Mouse (Mus musculus) left cerebral cortex, adult 2 months (tissue): Measurements from ENCODE around the gene Aldh8a1. TPM values are rescaled to one million over a fixed set of nuclear protein-coding genes. Genes with fewer than 3 reads are reported as not detected.

Experiments
- DNase-seq, 2 experiments: peaks; one replicate each; pipeline ENCODE4 v3.0.0; 2021 to 2022; ENCODE audit warnings: low spot score in 2 of 2, mixed read lengths in 1 of 2; ENCODE audit errors: extremely low spot score in 1 of 2
- H3K27ac ChIP-seq: fragments of 200-600 bp; 2 replicates; pipeline ENCODE4 v1.8.1; 2022
- H3K4me3 ChIP-seq: fragments of 200-600 bp; 2 replicates; pipeline ENCODE4 v1.8.1; 2022
- CTCF ChIP-seq: fragments of 200-600 bp; IDR thresholded peaks from 2 replicates; pipeline ENCODE4 v1.8.1; 2022; ENCODE audit warnings: antibody characterized with exemption, mild to moderate bottlenecking, moderate library complexity
- intact Hi-C: fragments of 180-260 bp; cut with DNase I; formaldehyde crosslinking; loops from one replicate; pipeline ENCODE4 v1.15.1; 2025
- long read RNA-seq, 2 experiments: library from polyadenylated mRNA; stranded (forward); transcript quantifications; one replicate each; pipeline ENCODE4 v2.0.0; 2021; ENCODE audit warnings: borderline mapping rate in 2 of 2
- total RNA-seq, 2 experiments: library from RNA; stranded (reverse); gene quantifications; 2 replicates each; pipeline ENCODE4 v1.2.3; 2021

The Aldh8a1 gene
- under 1 TPM; 0.14 to 0.40 TPM for total RNA-seq
- long read RNA-seq, experiment 1 = 0 reads
- long read RNA-seq, experiment 2 = 0 reads

GRCm38 (mm10) chr10:21376682-21377473 lies at the start of gene Aldh8a1:
Gene Aldh8a1 (plus strand): TSS chr10:21377291.
- no peak for TF ChIP-seq CTCF
- no peak for DNase-seq
- intact Hi-C loops = no loop called here
- no peak within 1 kb of the TSS for H3K27ac ChIP-seq
- H3K4me3 ChIP-seq = no peak within 1 kb of the TSS

- intact Hi-C loops = no loop called here
- H3K4me3 ChIP-seq = no peak overlapping the region
- DNase-seq = no peak
- no peak for TF ChIP-seq CTCF
- no peak overlapping the region for H3K27ac ChIP-seq
Measured at GRCm38 (mm10) chr10:21327605-21328135, 49.4 kb upstream of the Aldh8a1 start.

- no peak for TF ChIP-seq CTCF
- H3K4me3 ChIP-seq = no peak overlapping the region
- no peak for DNase-seq
- no peak overlapping the region for H3K27ac ChIP-seq
- intact Hi-C loops = no loop called here
Measured at GRCm38 (mm10) chr10:21334349-21335105, 42.6 kb upstream of the Aldh8a1 start.

DNA sequence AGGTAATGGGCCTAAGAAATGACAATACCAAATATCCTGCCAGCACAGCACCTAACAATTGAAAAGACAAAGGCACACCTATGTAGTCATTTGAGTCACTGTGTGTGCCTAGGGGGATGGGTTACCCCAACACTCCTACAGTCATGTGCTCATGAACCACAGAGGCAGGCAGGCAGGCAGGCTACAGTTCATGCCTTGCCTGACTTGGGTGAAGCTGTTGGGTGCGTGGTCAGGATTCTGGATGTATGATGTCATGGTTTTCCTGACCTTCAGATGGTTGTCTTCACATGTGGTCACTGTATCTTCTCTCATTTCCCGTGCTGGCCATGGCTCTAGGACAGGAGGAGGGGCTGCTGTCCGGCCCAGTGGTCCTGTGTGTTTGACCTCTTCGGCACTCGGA lies 41.6 kb upstream of the Aldh8a1 start:
- H3K27ac ChIP-seq = no peak overlapping the region
- TF ChIP-seq CTCF = no peak
- H3K4me3 ChIP-seq = no peak overlapping the region
- no peak for DNase-seq
- intact Hi-C loops = no loop called here

- peak; percentile 53 for TF ChIP-seq CTCF
- H3K27ac ChIP-seq = no peak overlapping the region
- no peak overlapping the region for H3K4me3 ChIP-seq
- no peak for DNase-seq
- intact Hi-C loops = no loop called here
Measured at GRCm38 (mm10) chr10:21337191-21337590, 39.9 kb upstream of the Aldh8a1 start.

GRCm38 (mm10) chr10:21341706-21342105 lies 35.4 kb upstream of the Aldh8a1 start:
- no peak for DNase-seq
- intact Hi-C loops = loop anchor here (2.0 kb wide), 1 partner anchor 45 kb away; no protein-coding TSS in a partner anchor
- H3K27ac ChIP-seq = no peak overlapping the region; the same call in 1 of the 2 replicates
- no peak for TF ChIP-seq CTCF
- H3K4me3 ChIP-seq = no peak overlapping the region

DNA sequence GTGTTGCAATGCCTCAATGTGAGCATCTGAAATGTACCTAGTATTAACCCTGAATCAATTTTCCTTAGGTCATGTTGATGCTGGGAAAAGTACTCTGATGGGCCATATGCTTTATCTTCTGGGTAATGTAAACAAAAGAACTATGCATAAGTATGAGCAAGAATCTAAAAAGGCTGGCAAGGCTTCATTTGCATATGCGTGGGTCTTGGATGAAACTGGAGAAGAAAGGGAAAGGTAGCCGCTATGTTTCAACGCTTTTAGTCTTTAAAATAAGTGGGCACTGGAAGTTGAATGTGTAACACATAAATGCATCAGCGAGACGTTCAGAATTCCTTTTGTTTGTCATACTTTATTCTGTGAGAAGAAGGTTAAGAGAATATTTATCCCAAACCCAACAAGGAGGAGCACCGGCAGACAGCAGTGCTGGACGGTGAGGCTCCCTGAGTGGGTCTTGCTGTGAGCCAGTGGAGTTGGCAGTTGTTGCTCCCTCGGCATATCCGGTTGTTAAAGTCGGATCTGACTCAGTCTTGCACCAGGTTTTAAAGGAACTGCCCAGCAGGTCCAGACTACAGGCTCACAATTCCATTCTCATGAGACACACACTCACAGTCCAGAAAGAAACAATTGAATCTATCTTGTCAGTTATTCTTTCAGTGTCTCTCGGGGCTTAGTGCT lies 34.6 kb upstream of the Aldh8a1 start:
- Histone ChIP-seq H3K27ac (no peak overlapping the region), H3K4me3 (no peak overlapping the region)
- no peak for TF ChIP-seq CTCF
- intact Hi-C loops = loop anchor here (2.0 kb wide), 1 partner anchor 46 kb away; no protein-coding TSS in a partner anchor
- no peak for DNase-seq

- TF ChIP-seq CTCF = no peak
- H3K27ac ChIP-seq = no peak overlapping the region
- intact Hi-C loops = no loop called here
- no peak for DNase-seq
- H3K4me3 ChIP-seq = no peak overlapping the region
Measured at GRCm38 (mm10) chr10:21347332-21347731, 29.8 kb upstream of the Aldh8a1 start.

GRCm38 (mm10) chr10:21349449-21349848 lies 27.6 kb upstream of the Aldh8a1 start:
- no peak for DNase-seq
- TF ChIP-seq CTCF = no peak
- Histone ChIP-seq H3K27ac (no peak overlapping the region), H3K4me3 (no peak overlapping the region)
- intact Hi-C loops = no loop called here

DNA sequence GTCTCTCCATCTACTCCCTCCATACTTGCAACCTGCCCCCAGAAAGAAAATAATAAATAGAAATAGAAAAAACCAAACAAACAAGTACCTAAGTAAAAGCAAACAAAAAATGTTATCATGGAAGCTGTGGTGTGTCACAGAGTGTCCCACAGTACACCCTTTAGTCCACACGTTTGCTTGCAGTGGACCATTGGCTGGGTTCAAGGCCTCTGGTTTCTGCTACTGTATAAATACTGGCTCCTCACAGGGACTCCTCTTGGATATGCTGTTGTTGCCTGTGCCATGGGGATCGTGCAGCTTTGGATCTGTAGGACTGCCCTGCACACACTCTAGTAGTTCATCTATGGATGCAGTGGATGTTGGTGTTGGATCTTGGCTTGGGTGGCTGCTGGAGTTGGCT lies 27.1 kb upstream of the Aldh8a1 start:
- intact Hi-C loops = no loop called here
- no peak for DNase-seq
- no peak for TF ChIP-seq CTCF
- H3K27ac ChIP-seq = no peak overlapping the region
- no peak overlapping the region for H3K4me3 ChIP-seq
